Mouse (Mus musculus) kidney, postnatal 10 days (tissue): Measurements from ENCODE around the gene Gipc2.
"Not testable (repeated sequence)": the region's sequence is repeated elsewhere in the genome, so short reads cannot be mapped to it uniquely, and the experiment has no call there.

Experiments
- DNase-seq: peaks from one replicate; pipeline ENCODE4 v3.0.0; 2021; ENCODE audit warnings: mixed read lengths

Gene Gipc2

GRCm38 (mm10) chr3:152152483-152152804 lies 13.6 kb downstream of the Gipc2 start:
- no peak for DNase-seq

- DNase-seq: peak; percentile 48
These were observed 14.1 kb downstream of the Gipc2 start for GRCm38 (mm10) chr3:152151725-152152482.

GRCm38 (mm10) chr3:152149863-152150262 lies 16.2 kb downstream of the Gipc2 start:
- DNase-seq: peak; percentile 57

GRCm38 (mm10) chr3:152149449-152149848 lies 16.6 kb downstream of the Gipc2 start:
- DNase-seq: peak; percentile 51

DNA sequence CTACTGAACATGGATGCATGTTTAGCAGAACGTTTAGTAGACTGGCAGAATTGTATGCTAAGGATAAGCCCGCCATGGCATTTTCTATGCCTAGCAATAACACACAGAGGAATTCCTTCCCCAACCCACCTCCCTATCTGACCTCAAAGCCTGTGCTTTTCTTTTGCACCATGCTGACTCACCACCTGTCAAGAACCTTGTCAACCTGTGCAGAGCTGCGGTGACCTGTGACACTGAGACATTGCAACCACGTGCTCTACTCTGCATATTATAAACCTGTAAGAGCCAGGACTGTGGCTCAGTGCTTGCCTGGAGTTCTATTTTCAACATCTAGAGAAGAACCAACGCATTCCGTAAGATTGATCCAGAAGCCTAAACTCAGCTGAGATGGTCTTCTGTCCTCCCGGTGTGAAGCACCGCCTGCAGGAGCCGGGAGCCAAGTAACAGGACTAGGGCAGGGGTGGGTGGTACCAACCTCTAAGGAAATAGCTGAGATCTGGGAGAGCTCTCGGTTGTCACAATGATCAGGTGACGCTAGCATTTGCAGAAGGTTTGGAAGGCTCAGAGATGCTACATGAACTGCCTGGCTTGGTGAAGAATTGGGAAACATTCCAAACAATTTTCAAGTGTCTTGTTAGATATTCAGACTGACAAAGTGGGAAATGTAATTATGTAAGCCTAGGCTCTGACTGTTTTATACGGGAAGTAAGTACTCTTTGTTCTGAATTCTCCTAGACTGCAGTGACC lies 18.8 kb downstream of the Gipc2 start:
- DNase-seq: no peak

DNA sequence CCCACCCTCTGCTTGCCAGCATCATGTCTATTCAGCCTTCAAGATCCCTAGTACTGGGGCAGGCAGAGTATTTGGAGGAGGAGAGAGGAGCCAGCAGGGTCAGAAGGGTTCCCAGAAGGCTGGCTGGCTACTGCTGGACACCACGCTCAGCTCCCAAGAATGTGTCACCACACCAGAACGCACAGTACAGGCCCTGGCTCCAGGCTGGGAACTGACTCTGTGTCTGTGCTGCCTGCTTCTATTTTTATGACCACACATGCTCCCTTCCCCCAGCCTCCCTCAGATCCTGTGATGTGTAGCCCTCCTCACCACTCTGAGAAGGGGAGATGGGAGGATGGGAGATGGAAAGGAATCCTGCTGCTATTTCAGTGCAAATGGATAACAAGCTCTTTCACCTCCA lies 20.8 kb downstream of the Gipc2 start:
- DNase-seq: peak; percentile 70

- no peak for DNase-seq
These were observed 22.9 kb downstream of the Gipc2 start for GRCm38 (mm10) chr3:152142989-152143695.

DNA sequence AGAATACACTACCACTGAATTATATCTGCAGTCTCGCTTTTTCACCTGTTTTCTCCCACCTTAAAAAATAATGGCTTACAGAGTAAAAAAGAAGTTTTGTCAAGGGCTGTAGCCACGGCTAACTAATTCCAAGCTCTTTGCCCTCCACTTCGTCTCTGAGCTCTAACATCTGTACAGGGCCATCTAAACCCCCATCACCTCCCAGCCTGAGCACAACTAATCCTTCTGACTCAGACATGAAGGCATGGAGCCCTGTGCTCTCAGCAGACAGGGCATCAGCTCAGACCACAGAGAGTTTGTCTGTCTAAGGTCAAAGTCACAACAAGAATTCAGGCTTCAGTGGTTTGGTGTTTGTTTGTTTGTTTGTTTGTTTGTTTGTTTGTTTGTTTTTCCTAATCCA lies 23.9 kb downstream of the Gipc2 start:
- no peak for DNase-seq

- not testable (repeated sequence) for DNase-seq
These were observed 26.7 kb downstream of the Gipc2 start for GRCm38 (mm10) chr3:152139308-152139707.

- DNase-seq: not testable (repeated sequence)
These were observed 29.9 kb downstream of the Gipc2 start for GRCm38 (mm10) chr3:152136106-152136505.

GRCm38 (mm10) chr3:152133621-152134020 lies 32.4 kb downstream of the Gipc2 start:
- no peak for DNase-seq

DNA sequence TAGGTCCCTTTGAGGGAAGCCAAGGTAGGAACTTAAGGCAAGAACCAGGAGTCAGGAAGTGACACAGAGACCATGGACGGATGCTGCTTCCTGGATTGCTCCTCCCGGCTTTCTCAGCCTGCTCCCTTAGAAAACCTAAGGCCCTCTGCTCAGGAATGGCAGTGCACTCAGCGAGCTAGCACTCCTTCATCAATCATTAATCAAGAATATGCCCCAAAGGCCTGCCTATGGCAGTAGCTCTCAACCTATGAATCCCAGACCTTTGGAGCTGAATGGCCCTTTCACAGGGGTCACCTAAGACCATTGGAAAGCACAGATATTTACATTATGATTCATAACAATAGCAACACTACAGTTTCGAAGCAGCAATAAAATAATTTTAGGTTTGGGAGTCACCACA lies 35.1 kb downstream of the Gipc2 start:
- no peak for DNase-seq

GRCm38 (mm10) chr3:152129426-152129825 lies 36.6 kb downstream of the Gipc2 start:
- DNase-seq: not testable (repeated sequence)

- DNase-seq: no peak
These were observed 37.4 kb downstream of the Gipc2 start for GRCm38 (mm10) chr3:152128631-152129030.

GRCm38 (mm10) chr3:152127144-152127543 lies 38.9 kb downstream of the Gipc2 start:
- no peak for DNase-seq

- DNase-seq: peak; percentile 38
These were observed 43.3 kb downstream of the Gipc2 start for GRCm38 (mm10) chr3:152122720-152123119.

- DNase-seq: peak; percentile 86
These were observed 43.9 kb downstream of the Gipc2 start for GRCm38 (mm10) chr3:152122101-152122500.

DNA sequence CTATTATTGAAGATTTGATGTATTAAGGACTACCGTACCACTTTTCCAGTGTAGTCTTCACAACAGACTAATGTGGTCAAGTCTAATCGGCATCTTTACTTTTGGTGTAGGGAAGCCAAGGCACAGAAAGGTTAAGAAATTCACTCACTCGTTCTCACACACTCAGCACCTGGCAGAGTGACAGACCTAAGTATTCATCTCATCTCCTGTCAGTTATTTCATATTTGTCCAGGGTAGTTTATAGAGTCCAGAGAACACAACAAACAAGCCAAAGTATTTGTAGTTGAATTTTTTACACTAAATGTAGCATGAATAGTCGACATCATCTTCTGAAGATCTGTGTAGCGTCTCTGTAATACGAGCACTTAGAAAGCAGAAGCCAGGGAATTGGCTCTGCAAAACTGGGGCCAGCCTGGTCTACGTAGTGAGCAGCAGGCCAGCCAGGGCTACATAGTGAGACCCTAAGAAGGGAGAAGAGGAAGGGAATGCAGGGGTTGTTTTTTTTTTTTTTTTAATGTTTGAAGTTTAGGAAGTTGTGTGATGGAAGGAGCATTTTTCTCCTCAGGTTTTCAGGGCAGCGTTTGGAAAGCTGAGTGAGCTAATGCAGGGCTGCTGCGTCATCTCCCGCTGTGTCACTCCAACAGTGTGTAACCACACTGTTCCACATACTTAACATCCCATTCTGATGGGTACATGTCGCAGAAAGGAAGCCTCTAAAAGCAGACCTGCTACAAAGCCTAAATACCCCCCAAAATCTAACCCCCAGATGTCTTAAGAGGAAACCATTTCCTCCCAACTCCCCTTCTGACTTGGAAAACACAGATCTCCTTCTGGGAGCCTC lies 44.6 kb downstream of the Gipc2 start:
- no peak for DNase-seq

DNA sequence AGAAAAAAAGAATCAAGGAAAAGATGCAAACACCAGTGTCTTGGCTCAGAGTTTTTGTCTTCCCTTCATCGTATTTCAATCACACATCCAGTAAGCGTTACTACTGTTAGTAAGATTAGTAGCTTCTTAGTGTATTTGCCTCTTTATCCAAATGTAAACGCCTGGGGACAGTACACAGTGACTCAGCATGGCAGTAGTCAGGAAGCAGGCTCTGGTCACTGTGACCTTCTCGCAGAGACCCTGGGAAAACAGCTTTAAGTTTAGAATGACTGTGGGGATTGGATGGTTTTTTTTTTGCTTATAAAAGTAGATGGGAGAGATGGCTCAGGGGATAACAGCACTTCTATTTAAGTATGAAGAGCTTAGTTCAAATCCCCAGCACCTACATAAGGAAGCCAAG lies 46.0 kb downstream of the Gipc2 start:
- no peak for DNase-seq

DNA sequence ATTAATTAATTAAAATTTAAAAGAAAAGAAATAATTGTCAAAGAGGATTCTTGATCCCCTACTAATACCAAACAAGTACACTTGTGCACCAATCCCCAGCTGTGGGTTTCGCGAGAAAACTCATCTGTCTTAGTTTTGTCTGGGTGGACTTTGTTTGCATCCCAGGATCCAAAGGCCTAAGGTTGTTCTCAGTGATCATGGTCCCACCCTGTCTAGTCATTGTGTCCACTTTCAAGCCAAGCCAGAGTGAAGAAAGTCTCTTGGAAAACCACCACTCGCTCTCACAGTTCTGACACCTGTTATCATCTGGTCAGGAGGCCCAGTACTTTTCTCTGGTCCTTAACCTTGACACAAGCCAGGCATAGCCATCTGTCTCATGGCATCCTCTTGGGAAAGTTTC lies 48.1 kb downstream of the Gipc2 start:
- no peak for DNase-seq

- DNase-seq: no peak
These were observed 49.9 kb downstream of the Gipc2 start for GRCm38 (mm10) chr3:152116140-152116539.

DNA sequence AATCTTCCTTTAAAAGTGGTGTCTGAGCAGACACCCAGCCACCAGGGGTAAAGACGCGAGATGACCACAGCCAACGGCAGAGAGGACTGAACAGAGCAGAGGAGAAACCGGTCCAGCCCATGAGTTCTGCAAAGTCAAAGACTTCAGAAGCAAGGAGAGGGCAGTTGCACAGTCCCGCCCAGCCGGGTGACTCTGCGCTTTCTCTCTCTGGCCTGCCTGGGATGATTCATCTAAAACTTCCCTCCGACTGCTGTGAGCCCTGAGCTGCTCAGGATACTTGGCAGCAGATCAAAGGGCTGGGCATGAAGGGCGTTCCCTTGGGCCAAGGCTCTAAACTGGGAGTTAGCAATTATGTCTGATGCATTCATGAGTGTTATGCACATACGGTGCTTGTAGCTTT lies 51.2 kb downstream of the Gipc2 start:
- peak; percentile 92 for DNase-seq

DNA sequence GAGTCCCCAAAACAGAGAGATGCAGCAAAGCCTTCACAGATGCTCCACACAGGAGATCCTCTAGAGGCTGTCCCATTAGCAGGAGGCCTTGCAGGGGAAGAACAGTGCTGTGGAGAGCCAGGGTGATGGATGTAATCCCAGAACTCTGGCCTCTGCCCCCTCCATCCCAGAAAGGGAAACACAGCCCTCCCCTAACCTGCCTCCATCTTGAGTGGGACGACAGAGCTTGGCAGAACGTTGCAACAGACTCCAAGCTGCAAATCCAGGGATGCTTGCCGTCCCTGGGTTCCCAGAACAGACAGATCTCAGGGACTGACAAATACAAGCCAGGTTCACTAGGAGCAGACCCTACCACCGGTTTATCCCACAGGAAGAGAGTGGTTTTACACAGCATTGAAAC lies 51.8 kb downstream of the Gipc2 start:
- no peak for DNase-seq
